Mouse (Mus musculus) adipose tissue, adult 10 weeks (tissue): ENCODE measurements around the gene Wwtr1. TPM values are rescaled to one million over a fixed set of nuclear protein-coding genes. Genes with fewer than 3 reads are reported as not detected.

Experiments used
- polyA plus RNA-seq: library from polyadenylated mRNA; stranded (reverse); fragments of 350-450 nt; fragmentation: Illumina TruSeq; extraction: RNeasy Lipid Tissue Mini Kit (QIAGEN cat#74804); gene quantifications from one replicate; pipeline ENCODE4 v1.2.3, GENCODE M21; 2014; ENCODE audit warnings: low read depth, low replicate concordance

The Wwtr1 gene
- polyA plus RNA-seq = 35.3 TPM

DNA sequence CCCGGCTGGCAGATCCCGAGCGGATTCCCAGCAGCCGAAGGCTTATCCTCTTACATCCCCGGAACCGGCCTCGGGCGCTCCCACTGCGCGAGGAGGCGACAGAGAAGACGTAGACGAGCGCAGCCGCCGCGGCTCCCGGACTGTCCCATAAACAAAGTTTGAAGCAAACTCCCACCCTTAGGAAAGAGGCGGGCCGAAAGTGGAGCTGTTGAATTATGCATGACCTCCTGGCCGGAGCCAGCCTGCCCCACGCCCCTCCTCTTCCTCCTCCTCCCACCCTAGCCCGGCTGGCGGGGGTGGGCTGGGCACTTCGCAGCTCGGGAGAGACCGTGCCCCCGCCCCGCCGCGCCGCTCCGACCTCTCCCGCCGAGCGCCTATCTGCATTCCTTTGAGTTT, at the start of gene Wwtr1:
Gene Wwtr1 (minus strand): TSS at position 251 of the 396 bp plus-strand sequence.

DNA sequence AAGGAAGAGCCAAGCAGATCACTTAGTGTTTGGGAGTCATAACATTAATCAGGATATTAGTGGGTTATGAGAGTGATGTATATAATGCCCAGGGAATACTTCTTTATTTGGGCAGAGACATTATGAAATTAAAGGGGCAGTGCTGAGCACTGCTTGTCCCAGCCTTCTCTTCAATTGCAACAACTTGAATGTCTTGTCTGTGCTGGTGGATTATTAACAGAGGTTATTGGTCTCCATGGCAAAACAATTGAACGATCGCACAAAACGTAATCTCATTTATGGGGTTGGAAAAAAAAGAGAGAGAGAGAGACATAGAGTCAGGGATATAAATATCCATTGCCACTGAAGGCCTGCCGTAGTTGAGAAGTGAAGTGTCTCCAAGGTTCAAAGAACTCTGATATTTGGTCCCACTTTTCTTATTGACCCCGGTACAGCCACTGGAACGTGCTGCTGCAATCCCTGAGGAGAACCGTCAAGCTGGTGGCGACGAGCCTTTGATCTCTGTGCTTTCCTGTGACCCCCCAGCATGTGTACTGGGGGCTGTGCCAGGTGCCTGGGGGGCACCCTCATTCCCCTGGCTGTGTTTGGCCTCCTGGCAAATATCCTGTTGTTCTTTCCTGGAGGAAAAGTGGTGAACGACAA, 150.5 kb downstream of the Wwtr1 start, which contains the start of gene Tm4sf4:
Gene Tm4sf4 (plus strand): TSS at position 226 of the 642 bp plus-strand sequence.

Other genes starting within 250 kb of the Wwtr1 start
- 8.0 TPM for gene Tm4sf4, start 150.6 kb downstream of the Wwtr1 start, polyA plus RNA-seq
- 27.7 TPM for gene Commd2, start 75.8 kb upstream of the Wwtr1 start, polyA plus RNA-seq
- gene Ankub1, start 116.9 kb upstream of the Wwtr1 start, polyA plus RNA-seq = not detected
- gene Rnf13, start 160.2 kb upstream of the Wwtr1 start, polyA plus RNA-seq = 65.7 TPM